Mouse (Mus musculus) lung, embryonic 15.5 days (tissue): ENCODE results near the gene Cdkl1. TPM values are rescaled to one million over a fixed set of nuclear protein-coding genes. Genes with fewer than 3 reads are reported as not detected.

Experiments used
- ATAC-seq: fragments of 200-750 bp; cut with Nextera tagmentation; 2 replicates; pipeline ENCODE4 v1.8.0; 2017; ENCODE audit warnings: moderate number of reproducible peaks, borderline replicate concordance; ENCODE audit not compliant: low FRiP score, low TSS enrichment; ENCODE audit errors: extremely low read depth
- H3K27ac ChIP-seq: fragments of 300-500 bp; sonication (generic); 2 replicates; pipeline ENCODE4 v1.5.1; 2015; ENCODE audit warnings: moderate library complexity, mild to moderate bottlenecking, inconsistent platforms
- H3K27me3 ChIP-seq: fragments of 300-500 bp; sonication (generic); 2 replicates; pipeline ENCODE4 v1.6.1; 2015; ENCODE audit warnings: inconsistent platforms
- H3K36me3 ChIP-seq: fragments of 300-500 bp; sonication (generic); 2 replicates; pipeline ENCODE4 v1.6.1; 2015; ENCODE audit warnings: inconsistent platforms
- H3K4me1 ChIP-seq: fragments of 300-500 bp; sonication (generic); 2 replicates; pipeline ENCODE4 v1.6.1; 2015; ENCODE audit warnings: inconsistent platforms
- H3K4me2 ChIP-seq: fragments of 300-500 bp; sonication (generic); 2 replicates; pipeline ENCODE4 v1.6.1; 2015; ENCODE audit warnings: inconsistent platforms, mild to moderate bottlenecking, moderate library complexity
- H3K4me3 ChIP-seq: fragments of 300-500 bp; sonication (generic); 2 replicates; pipeline ENCODE4 v1.5.1; 2015; ENCODE audit warnings: mild to moderate bottlenecking, inconsistent platforms
- H3K9ac ChIP-seq: fragments of 300-500 bp; sonication (generic); 2 replicates; pipeline ENCODE4 v1.6.1; 2015; ENCODE audit warnings: inconsistent platforms
- H3K9me3 ChIP-seq: fragments of 300-500 bp; sonication (generic); 2 replicates; pipeline ENCODE4 v1.6.1; 2016; ENCODE audit warnings: inconsistent platforms
- WGBS: fragments of 180-500 bp; shearing (Covaris S2); methylation state at CpG from one replicate; pipeline ENCODE4 v1.1.7; 2015; 5-methylcytosine and 5-hydroxymethylcytosine counted together
- polyA plus RNA-seq: library from polyadenylated mRNA; unstranded; fragments of >200 nt; fragmentation: Nextera tagmentation; extraction: Ambion mirVana; gene quantifications from 2 replicates; pipeline ENCODE4 v1.2.1, GENCODE M21; 2015

Cdkl1 gene
- polyA plus RNA-seq, 1 experiment from 2014 or later, result 1.6 TPM

DNA sequence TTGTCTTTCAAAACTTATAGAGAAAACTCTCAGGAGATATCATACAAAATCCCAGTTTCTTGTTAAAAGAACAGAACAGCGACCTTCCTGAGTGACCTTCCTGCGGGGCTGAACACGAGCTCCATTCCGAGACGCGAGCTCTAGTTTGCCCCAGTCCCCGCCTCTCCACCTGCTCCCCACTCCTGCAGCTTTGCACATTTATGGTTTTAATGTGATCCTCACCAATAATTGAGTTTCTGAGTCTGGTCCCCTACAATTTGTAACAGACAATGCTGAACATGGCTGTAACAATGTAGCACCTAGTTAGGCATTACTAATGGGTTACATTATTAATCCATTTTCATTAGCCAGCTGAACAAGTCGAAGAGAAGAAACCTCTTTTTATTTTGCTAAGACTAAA, 9.6 kb downstream of the Cdkl1 start:
- Histone ChIP-seq H3K9ac (no peak overlapping the region), H3K4me2 (no peak overlapping the region), H3K27me3 (no peaks in the 10 kb centered on the region), H3K4me1 (peaks cover 7% of the 10 kb centered on the region), H3K4me3 (no peak overlapping the region), H3K36me3 (no peaks in the 10 kb centered on the region), H3K9me3 (no peaks in the 10 kb centered on the region), H3K27ac (no peak overlapping the region)
- ATAC-seq, result no peak
- 87% methylated on average over 8 of the region's 8 CpGs for WGBS

DNA sequence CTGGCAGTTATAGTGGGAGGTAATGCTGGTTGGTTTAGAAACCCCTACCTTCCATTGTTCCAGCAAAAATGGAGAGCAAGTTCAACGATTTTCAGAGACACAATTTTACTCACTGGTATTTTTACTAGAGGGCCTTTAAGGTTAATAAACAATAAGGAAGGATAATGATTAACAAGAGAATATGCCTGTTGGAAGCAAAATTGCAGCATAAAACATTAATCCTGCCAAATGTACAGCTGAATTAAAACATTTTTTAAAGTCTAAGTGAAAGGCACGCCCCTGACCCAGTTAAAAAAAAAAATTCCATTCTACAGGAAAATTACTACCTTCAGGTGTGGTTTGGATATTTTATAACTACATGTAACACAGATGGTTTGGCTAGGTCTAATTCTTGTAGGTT, 13.1 kb downstream of the Cdkl1 start:
- no peak for ATAC-seq
- no peak overlapping the region for H3K4me3 ChIP-seq
- H3K36me3 ChIP-seq, result no peaks in the 10 kb centered on the region
- no peak overlapping the region for H3K4me2 ChIP-seq
- no peak overlapping the region for H3K27ac ChIP-seq
- no peak overlapping the region for H3K9ac ChIP-seq
- peaks cover 11% of the 10 kb centered on the region for H3K4me1 ChIP-seq
- no peaks in the 10 kb centered on the region for H3K27me3 ChIP-seq
- 68% methylated on average over 2 of the region's 2 CpGs for WGBS
- no peaks in the 10 kb centered on the region for H3K9me3 ChIP-seq

DNA sequence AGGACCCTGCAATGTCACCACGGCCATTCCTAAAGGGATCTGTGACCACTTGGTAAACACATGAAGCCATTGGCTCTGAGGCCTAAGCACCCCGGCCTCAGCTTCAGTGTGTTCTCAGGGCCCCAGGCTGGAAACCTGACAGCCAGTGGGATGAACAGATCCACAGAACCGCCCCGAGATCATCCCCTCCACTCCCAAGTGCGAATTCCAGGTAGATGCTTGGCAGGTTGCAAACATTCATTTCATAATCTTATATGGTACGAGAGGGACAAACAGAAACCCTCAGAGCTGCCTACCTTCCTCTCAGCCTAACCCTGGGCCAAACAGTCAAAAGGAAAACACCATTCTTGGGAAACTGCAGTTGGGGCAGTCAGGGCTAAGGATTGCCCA, 13.7 kb downstream of the Cdkl1 start:
- H3K4me2 ChIP-seq, result no peak overlapping the region
- H3K36me3 ChIP-seq, result no peaks in the 10 kb centered on the region
- H3K9me3 ChIP-seq, result no peaks in the 10 kb centered on the region
- no peak overlapping the region for H3K27ac ChIP-seq
- H3K4me3 ChIP-seq, result no peak overlapping the region
- 79% methylated on average over 6 of the region's 6 CpGs for WGBS
- H3K27me3 ChIP-seq, result no peaks in the 10 kb centered on the region
- no peak for ATAC-seq
- no peak overlapping the region for H3K9ac ChIP-seq
- peaks cover 11% of the 10 kb centered on the region for H3K4me1 ChIP-seq

DNA sequence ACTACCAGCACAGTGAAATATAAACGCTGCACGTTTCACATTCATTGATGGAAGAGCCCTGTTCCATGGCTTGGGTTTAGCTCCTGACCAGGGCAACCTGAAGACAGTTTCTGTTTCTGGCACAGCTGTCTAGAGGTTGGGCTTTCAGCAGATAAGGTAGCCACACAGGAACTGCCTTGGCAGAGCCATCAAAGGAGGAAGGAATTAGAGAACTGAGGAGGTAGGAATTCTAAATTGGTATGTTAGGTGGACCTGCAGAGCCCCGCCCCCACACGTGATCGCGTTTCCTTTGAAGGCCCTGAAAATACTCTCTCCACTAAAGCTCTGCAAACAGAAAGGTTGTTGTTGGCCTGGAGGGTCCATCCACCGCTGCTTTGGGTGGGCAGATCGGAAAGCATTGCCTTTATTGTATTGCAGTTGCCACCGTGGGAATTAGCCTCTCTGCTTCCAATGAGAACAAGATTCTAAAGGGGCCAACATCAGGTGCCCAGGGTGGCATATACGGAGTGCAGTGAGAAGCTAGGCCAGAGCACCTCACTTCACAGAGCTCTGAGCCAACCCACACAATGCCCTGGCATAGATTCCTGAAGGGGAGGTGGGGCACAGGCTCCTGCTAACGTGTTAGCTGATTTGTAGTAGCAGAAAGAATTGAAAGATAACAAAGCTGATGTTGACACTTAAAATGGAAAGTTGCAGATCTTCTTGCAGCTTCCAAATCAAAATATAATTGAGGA, 14.3 kb downstream of the Cdkl1 start:
- Histone ChIP-seq H3K27me3 (no peaks in the 10 kb centered on the region), H3K4me3 (no peak overlapping the region), H3K36me3 (no peaks in the 10 kb centered on the region), H3K4me2 (peak overlapping the region; percentile 17; the same call in 1 of the 2 replicates), H3K9ac (no peak overlapping the region), H3K9me3 (no peaks in the 10 kb centered on the region), H3K27ac (peak overlapping the region; percentile 49; the same call in 1 of the 2 replicates), H3K4me1 (peaks cover 15% of the 10 kb centered on the region)
- 0 out of 2 replicates have a peak, but pooled peaks have one; percentile 31 for ATAC-seq
- WGBS, result 41% methylated on average over 11 of the region's 11 CpGs

DNA sequence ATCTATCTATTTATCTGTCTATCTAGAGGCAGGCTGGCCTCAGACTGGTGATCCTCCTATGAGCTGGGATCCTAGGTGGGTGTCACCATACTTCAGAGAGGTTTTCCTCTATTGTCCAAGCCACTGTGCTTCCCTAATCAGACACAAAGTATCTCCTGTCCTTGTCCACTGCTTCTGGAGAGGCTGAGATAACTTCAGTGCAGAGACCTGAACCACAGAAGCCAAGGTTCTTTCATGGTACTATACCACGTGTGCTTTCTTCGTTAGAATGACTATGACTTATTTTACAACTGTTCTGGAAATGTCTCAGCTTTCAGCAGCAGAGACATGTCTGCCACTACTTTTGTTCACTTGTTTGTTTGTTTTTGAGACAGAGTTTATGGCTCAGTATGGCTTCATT, 22.2 kb downstream of the Cdkl1 start:
- WGBS, result 78% methylated on average over 2 of the region's 2 CpGs
- ATAC-seq, result no peak
- H3K9me3 ChIP-seq, result no peaks in the 10 kb centered on the region
- H3K4me1 ChIP-seq, result peaks cover 12% of the 10 kb centered on the region; the same call in 1 of the 2 replicates
- no peak overlapping the region for H3K4me3 ChIP-seq
- H3K27me3 ChIP-seq, result no peaks in the 10 kb centered on the region
- H3K27ac ChIP-seq, result no peak overlapping the region
- H3K9ac ChIP-seq, result no peak overlapping the region
- no peaks in the 10 kb centered on the region for H3K36me3 ChIP-seq
- H3K4me2 ChIP-seq, result no peak overlapping the region

DNA sequence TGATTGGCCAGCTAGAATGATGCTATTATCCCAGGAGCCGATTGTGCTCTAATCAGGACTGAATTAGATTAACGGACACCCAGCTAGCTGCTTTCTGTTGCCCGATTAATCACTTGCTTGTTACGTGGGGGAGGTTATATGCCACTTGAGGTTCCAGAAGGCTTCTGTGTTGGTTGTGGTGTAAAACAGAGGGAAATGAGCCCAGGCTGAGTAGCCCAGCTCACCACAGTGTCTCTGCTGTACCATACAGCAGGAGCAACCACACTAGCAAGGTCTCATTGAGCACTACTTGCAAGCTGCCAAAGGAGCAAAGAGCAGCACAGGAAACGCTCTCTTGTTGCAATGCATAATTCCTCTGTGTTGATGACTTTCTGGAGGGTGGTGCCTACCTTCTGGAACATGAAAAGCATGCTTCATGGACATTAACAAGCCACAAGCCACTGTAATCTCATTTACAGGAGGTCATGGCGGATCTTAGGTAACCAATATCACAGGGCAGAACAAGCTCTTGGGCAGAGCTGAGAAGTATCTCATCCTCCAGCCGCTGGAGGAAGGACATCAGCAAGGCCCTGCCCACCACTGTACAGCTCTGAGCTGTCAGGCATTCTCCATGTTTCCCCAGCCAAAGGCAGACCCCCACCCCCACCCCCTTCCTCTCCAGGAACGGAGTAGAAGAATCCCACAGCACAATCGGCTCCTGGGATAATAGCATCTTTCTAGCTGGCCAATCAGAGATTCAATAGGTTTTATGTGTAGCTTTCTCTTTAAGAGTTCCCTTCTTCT, 23.4 kb downstream of the Cdkl1 start:
- Histone ChIP-seq H3K27me3 (no peaks in the 10 kb centered on the region), H3K4me2 (no peak overlapping the region), H3K27ac (no peak overlapping the region), H3K9ac (no peak overlapping the region), H3K36me3 (no peaks in the 10 kb centered on the region), H3K4me1 (peaks cover 12% of the 10 kb centered on the region; the same call in 1 of the 2 replicates), H3K4me3 (no peak overlapping the region), H3K9me3 (no peaks in the 10 kb centered on the region)
- WGBS, result 50% methylated on average over 9 of the region's 9 CpGs
- ATAC-seq, result no peak

DNA sequence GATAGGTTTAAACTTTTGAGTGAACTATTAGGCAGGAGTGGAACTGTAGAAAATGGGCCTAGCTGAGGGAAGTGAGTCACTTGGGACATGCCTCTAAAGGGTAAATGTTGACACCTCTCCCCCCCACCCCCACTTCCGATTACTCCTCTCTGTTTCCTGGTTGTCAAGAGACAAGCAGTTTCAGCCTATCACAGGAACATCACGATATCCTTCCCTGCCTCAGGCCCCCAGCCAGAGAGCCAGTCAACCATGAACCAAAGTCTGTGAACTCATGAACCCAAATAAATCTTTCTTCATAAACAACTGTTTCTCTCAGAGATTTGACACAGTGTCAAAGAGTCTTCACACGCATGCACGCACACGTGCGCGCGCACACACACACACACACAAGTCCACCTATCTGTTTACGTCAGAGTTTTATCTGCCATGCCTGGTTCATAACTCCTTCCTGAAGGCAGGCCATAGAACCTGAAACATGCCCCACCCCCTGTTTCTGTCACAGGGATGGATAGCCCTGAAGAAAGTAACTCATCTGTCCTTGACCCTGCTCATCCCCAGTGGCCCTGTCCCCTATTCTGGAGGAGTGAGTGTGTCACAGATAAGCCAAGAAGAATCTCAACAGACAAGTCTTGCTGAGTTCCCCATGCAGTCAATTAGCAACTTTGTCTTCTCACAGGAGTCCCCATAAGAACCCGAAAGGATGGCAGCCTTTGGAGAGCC, 24.7 kb downstream of the Cdkl1 start:
- no peaks in the 10 kb centered on the region for H3K36me3 ChIP-seq
- H3K9ac ChIP-seq, result no peak overlapping the region
- peaks cover 7% of the 10 kb centered on the region; the same call in 1 of the 2 replicates for H3K4me1 ChIP-seq
- no peak overlapping the region for H3K27ac ChIP-seq
- no peaks in the 10 kb centered on the region for H3K9me3 ChIP-seq
- no peak overlapping the region for H3K4me2 ChIP-seq
- 64% methylated on average over 10 of the region's 10 CpGs for WGBS
- H3K4me3 ChIP-seq, result no peak overlapping the region
- no peaks in the 10 kb centered on the region for H3K27me3 ChIP-seq
- no peak for ATAC-seq

DNA sequence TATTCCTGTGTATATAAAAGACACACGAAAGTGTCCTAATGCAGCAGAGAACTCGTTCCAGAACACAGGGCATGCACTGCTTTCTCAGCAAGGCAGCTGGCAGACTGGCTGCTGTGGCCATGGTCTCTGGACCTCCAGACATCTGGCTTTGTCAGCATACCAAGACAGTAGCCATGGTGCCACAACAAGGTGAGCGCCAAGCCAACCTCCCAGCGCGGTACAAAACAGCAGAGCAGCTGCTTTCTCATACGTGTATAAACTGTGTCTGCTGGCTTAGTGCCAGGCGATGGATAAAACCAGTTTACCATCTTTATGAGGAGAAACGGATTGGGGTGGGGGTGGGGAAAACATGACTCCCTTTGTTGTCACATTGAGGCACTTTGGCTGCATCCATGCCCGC, 25.5 kb downstream of the Cdkl1 start:
- Histone ChIP-seq H3K4me2 (no peak overlapping the region), H3K9ac (no peak overlapping the region), H3K4me3 (no peak overlapping the region), H3K9me3 (no peaks in the 10 kb centered on the region), H3K36me3 (no peaks in the 10 kb centered on the region), H3K27me3 (no peaks in the 10 kb centered on the region), H3K27ac (no peak overlapping the region), H3K4me1 (peaks cover 12% of the 10 kb centered on the region; the same call in 1 of the 2 replicates)
- ATAC-seq, result no peak
- 55% methylated on average over 9 of the region's 9 CpGs for WGBS

DNA sequence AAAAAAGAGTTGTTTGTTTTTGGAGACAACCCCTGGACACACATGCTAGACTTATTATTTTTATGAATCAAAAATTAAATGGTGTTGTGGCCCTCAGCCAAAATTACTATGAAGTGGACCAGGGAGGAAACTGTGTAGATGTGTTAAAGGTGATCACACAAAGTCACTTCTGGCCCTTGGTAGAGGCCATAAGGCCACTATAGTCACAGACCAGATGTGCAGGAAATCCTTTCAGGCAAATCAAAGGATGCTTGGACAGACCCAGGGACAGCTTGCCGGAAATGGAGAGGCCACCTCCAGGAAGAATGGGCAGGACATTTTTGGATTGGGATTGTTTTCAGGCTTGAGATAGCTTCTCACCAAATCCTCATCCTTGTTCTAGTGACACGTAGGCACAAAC, 29.5 kb downstream of the Cdkl1 start:
- Histone ChIP-seq H3K36me3 (no peaks in the 10 kb centered on the region), H3K27ac (no peak overlapping the region), H3K4me3 (no peak overlapping the region), H3K9me3 (no peaks in the 10 kb centered on the region), H3K4me1 (peaks cover 36% of the 10 kb centered on the region), H3K9ac (no peak overlapping the region), H3K4me2 (no peak overlapping the region), H3K27me3 (no peaks in the 10 kb centered on the region)
- WGBS, result 61% methylated on average over 2 of the region's 2 CpGs
- no peak for ATAC-seq

DNA sequence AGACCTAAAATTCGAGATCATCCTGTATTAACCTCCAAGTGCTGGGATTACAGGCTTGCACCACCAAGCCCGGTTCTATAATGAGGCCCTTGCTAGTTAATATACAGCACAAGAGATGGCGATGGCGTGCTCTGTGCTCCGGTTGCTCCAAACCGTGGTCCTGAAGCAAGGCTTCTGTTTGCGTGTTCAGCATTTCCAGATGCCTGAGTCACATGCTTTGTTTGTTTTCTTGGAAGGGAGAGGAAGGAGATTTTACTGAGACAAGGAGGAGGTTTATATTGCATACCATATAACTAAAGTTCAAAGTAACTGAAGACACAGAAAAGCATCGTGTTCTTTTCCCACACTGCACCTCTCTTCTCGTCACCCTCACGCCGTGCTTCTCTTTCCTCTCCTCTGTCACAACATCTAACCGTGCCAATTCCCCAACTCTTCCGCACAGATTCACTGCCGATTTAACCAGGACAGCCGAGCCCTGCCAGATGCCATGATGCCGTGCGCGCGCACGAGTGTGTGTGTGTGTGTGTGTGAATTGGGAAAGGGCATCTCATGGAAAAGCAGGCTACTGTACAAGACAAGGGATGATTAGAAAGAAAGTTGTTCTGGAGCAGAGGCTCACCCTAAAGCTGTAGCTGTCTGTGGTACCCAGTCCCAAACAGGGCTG, 30.2 kb downstream of the Cdkl1 start:
- Histone ChIP-seq H3K4me3 (no peak overlapping the region), H3K9ac (no peak overlapping the region), H3K4me1 (peaks cover 37% of the 10 kb centered on the region), H3K27ac (peak overlapping the region; percentile 46; the same call in 1 of the 2 replicates), H3K27me3 (no peaks in the 10 kb centered on the region), H3K4me2 (no peak overlapping the region), H3K36me3 (no peaks in the 10 kb centered on the region), H3K9me3 (no peaks in the 10 kb centered on the region)
- 72% methylated on average over 20 of the region's 20 CpGs for WGBS
- ATAC-seq, result no peak

DNA sequence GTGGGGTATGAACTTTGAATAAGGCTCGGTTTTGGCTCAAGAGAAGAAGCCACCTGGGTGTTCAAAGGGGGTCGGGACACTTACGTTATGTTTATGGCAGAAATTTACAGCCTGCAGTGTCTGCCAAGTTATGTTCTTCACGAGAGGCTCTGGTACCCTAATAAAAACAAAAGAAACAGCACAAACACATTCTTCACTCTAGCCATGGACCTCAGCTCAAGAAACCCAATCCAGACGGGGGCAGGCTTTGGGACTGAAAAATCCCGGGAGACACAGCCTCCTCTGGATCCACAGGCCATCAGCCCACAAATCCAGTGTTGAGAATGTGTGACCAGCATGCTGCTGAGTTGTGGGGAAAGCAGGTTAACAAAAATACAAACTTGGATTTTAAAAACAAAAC, 31.1 kb downstream of the Cdkl1 start:
- no peak overlapping the region for H3K4me3 ChIP-seq
- WGBS, result 37% methylated on average over 6 of the region's 6 CpGs
- no peak overlapping the region for H3K9ac ChIP-seq
- no peak overlapping the region for H3K4me2 ChIP-seq
- H3K27me3 ChIP-seq, result no peaks in the 10 kb centered on the region
- H3K36me3 ChIP-seq, result no peaks in the 10 kb centered on the region
- H3K9me3 ChIP-seq, result no peaks in the 10 kb centered on the region
- no peak for ATAC-seq
- peak overlapping the region; percentile 95 for H3K27ac ChIP-seq
- H3K4me1 ChIP-seq, result peaks cover 37% of the 10 kb centered on the region
